Mouse (Mus musculus) hindbrain, embryonic 12.5 days (tissue): ENCODE results near the gene Sos1. TPM values are rescaled to one million over a fixed set of nuclear protein-coding genes. Genes with fewer than 3 reads are reported as not detected.
"Not testable (repeated sequence)": the region's sequence is repeated elsewhere in the genome, so short reads cannot be mapped to it uniquely, and the experiment has no call there.

ENCODE experiments used
- ATAC-seq: fragments of 200-750 bp; cut with Nextera tagmentation; 2 replicates; pipeline ENCODE4 v1.8.0; 2017; ENCODE audit warnings: moderate TSS enrichment; ENCODE audit not compliant: low FRiP score
- H3K27ac ChIP-seq: fragments of 300-500 bp; sonication (generic); 2 replicates; pipeline ENCODE4 v1.5.1; 2016; ENCODE audit warnings: mild to moderate bottlenecking
- H3K27me3 ChIP-seq: fragments of 300-500 bp; sonication (generic); 2 replicates; pipeline ENCODE4 v1.6.1; 2016; ENCODE audit warnings: mild to moderate bottlenecking
- H3K36me3 ChIP-seq: fragments of 300-500 bp; sonication (generic); 2 replicates; pipeline ENCODE4 v1.6.1; 2016; ENCODE audit warnings: mild to moderate bottlenecking
- H3K4me1 ChIP-seq: fragments of 300-500 bp; sonication (generic); 2 replicates; pipeline ENCODE4 v1.6.1; 2016
- H3K4me2 ChIP-seq: fragments of 300-500 bp; sonication (generic); replicated peaks from 2 replicates; pipeline ENCODE4 v1.6.1; 2016; ENCODE audit warnings: mild to moderate bottlenecking
- H3K4me3 ChIP-seq: fragments of 300-500 bp; sonication (generic); 2 replicates; pipeline ENCODE4 v1.5.1; 2016; ENCODE audit warnings: mild to moderate bottlenecking
- H3K9ac ChIP-seq: fragments of 300-500 bp; sonication (generic); 2 replicates; pipeline ENCODE4 v1.6.1; 2016; ENCODE audit warnings: mild to moderate bottlenecking, moderate library complexity
- H3K9me3 ChIP-seq: fragments of 300-500 bp; sonication (generic); replicated peaks from 2 replicates; pipeline ENCODE4 v1.6.1; 2016; ENCODE audit warnings: mild to moderate bottlenecking
- WGBS: fragments of 180-500 bp; shearing (Covaris S2); methylation state at CpG from one replicate; pipeline ENCODE4 v1.1.7; 2016; 5-methylcytosine and 5-hydroxymethylcytosine counted together
- polyA plus RNA-seq: library from polyadenylated mRNA; unstranded; fragments of >200 nt; fragmentation: Nextera tagmentation; extraction: Ambion mirVana; gene quantifications from 2 replicates; pipeline ENCODE4 v1.2.1, GENCODE M21; 2016

Sos1 gene
- polyA plus RNA-seq, 1 experiment from 2014 or later: 10.2 TPM

- 12% methylated on average over 17 of the region's 17 CpGs for WGBS
- no peaks in the 10 kb centered on the region for H3K4me1 ChIP-seq
- H3K36me3 ChIP-seq: no peaks in the 10 kb centered on the region
- H3K4me3 ChIP-seq: peak overlapping the region; percentile 39
- peak overlapping the region; percentile 33 for H3K9ac ChIP-seq
- no peak overlapping the region for H3K27ac ChIP-seq
- peak; percentile 80 for ATAC-seq
- H3K4me2 ChIP-seq: peak overlapping the region; percentile 58
- H3K9me3 ChIP-seq: no peaks in the 10 kb centered on the region
- H3K27me3 ChIP-seq: no peaks in the 10 kb centered on the region
These were observed 88.5 kb downstream of the Sos1 start for GRCm38 (mm10) chr17:80391423-80392403.

DNA sequence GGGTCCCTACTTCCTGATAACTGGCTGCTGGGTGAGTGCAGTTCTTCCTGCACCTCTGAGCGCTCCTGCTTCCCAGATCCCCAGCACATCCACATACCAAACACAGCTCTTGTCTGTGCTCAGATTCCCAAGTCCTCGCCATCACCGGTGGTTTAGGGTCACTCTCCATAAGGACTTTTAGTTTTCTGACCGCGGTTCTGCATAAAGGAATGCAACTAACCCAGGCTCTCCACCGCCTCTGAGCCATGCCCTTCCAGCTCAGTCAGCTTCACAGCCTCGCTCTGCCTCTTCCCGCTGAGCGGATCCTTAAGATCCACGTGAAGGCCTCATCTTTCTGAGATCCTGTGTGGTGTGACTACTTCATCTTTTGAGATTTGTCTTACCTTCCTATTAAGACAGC is 90.2 kb downstream of the Sos1 start:
- no peaks in the 10 kb centered on the region for H3K4me1 ChIP-seq
- ATAC-seq: no peak
- H3K9ac ChIP-seq: no peak overlapping the region
- no peaks in the 10 kb centered on the region for H3K9me3 ChIP-seq
- H3K4me2 ChIP-seq: no peak overlapping the region
- H3K36me3 ChIP-seq: no peaks in the 10 kb centered on the region
- no peaks in the 10 kb centered on the region; the same call in 1 of the 2 replicates for H3K27me3 ChIP-seq
- H3K27ac ChIP-seq: no peak overlapping the region
- 70% methylated on average over 10 of the region's 10 CpGs for WGBS
- H3K4me3 ChIP-seq: no peak overlapping the region

DNA sequence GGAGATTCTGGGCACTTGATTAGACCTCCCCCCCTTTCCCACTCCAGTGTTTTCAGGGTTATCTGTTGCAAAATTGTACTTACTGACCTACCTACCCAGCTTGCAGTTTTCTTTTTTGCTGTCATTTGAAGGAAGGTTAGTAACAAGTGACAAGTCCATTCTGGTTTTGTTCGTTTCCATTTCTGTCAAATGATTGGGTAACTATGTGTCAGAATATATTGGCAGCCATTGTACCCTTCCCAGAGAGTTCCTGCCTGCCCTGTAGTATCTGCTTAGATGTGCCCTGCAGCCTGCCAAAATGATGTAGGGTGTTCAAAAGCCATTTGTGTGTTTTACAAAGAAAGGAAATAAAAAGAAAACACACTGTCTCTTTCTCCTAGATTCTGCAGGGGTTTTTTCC is 94.6 kb downstream of the Sos1 start:
- Histone ChIP-seq H3K27ac (no peak overlapping the region), H3K9ac (no peak overlapping the region), H3K9me3 (no peaks in the 10 kb centered on the region), H3K4me1 (no peaks in the 10 kb centered on the region), H3K36me3 (no peaks in the 10 kb centered on the region), H3K4me3 (no peak overlapping the region), H3K27me3 (no peaks in the 10 kb centered on the region; the same call in 1 of the 2 replicates), H3K4me2 (no peak overlapping the region)
- ATAC-seq: no peak
- WGBS: 73% methylated on average over 1 of the region's 1 CpGs

GRCm38 (mm10) chr17:80378386-80378785 is 101.9 kb downstream of the Sos1 start:
- not testable (repeated sequence) for H3K27ac ChIP-seq, H3K4me2 ChIP-seq, H3K36me3 ChIP-seq, H3K4me3 ChIP-seq, H3K9me3 ChIP-seq, H3K4me1 ChIP-seq, H3K9ac ChIP-seq, ATAC-seq
- H3K27me3 ChIP-seq: peaks cover 11% of the 10 kb centered on the region

DNA sequence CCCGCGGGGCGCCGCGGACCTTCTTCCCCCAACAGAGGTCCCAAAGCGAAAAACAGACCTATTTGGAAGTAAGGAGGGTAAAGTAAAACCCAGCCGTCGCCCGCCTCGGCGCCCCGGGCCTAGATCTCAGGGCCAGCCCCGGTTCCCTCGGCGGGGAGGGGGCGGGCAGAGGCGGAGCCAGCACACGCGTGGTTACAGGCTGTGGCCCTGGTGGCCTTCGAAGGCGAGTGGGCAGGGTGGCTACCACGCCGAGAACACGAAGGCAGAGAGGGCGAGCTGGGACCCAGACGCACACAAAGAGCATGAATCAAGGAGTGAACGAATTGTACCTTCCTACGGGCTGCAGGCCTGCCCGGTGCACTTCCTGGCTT is 106.5 kb downstream of the Sos1 start:
- Histone ChIP-seq H3K27ac (peak overlapping the region; percentile 67; the same call in 1 of the 2 replicates), H3K4me2 (peak overlapping the region; percentile 82), H3K9me3 (no peaks in the 10 kb centered on the region), H3K9ac (peak overlapping the region; percentile 80), H3K36me3 (no peaks in the 10 kb centered on the region), H3K4me1 (peaks cover 7% of the 10 kb centered on the region), H3K27me3 (peaks cover 13% of the 10 kb centered on the region), H3K4me3 (peak overlapping the region; percentile 50)
- WGBS: 23% methylated on average over 29 of the region's 29 CpGs
- peak; percentile 84 for ATAC-seq

GRCm38 (mm10) chr17:80372989-80373725 is 107.1 kb downstream of the Sos1 start, which contains the start of gene Gm10190:
Gene Gm10190 (minus strand): TSS chr17:80373541.
- H3K9ac ChIP-seq: peak within 1 kb of the TSS; percentile 80
- peak within 1 kb of the TSS; percentile 82 for H3K4me2 ChIP-seq
- peaks cover 13% of the 10 kb centered on the region for H3K27me3 ChIP-seq
- H3K9me3 ChIP-seq: no peaks in the 10 kb centered on the region
- no peaks in the 10 kb centered on the region for H3K36me3 ChIP-seq
- H3K27ac ChIP-seq: peak within 1 kb of the TSS; percentile 68; the same call in 1 of the 2 replicates
- peaks cover 7% of the 10 kb centered on the region for H3K4me1 ChIP-seq
- peak within 1 kb of the TSS; percentile 50 for H3K4me3 ChIP-seq
- peak; percentile 99 for ATAC-seq
- WGBS: 4% methylated on average over 102 of the region's 102 CpGs

- Histone ChIP-seq H3K4me2 (no peak overlapping the region), H3K36me3 (no peaks in the 10 kb centered on the region), H3K9me3 (no peaks in the 10 kb centered on the region), H3K27me3 (peaks cover 2% of the 10 kb centered on the region; the same call in 1 of the 2 replicates), H3K4me1 (peaks cover 4% of the 10 kb centered on the region), H3K4me3 (no peak overlapping the region), H3K27ac (no peak overlapping the region), H3K9ac (no peak overlapping the region)
- WGBS: 81% methylated on average over 9 of the region's 9 CpGs
- no peak for ATAC-seq
These were observed 111.6 kb downstream of the Sos1 start for GRCm38 (mm10) chr17:80368606-80369005.

DNA sequence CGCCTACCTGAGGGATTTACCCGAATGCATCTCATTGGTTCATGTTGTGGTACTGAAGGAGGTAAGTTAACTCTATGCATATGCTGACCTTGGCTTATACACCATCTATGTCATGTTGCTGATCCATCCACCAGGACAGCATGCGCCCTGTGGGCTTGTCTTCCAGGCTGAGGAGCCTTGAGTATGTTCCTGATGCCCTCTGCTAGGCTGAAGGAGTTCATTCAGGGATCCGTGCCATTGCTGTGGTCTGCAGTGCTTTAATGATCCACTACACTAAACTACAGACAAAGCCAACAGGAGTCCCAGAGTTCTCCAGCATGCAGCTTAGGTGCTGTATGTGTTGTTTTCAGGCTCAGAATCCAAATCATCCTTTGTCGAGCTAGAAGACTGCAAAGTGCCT is 113.0 kb downstream of the Sos1 start:
- no peaks in the 10 kb centered on the region for H3K36me3 ChIP-seq
- no peak overlapping the region for H3K4me3 ChIP-seq
- H3K9me3 ChIP-seq: no peaks in the 10 kb centered on the region
- no peak overlapping the region for H3K9ac ChIP-seq
- 88% methylated on average over 5 of the region's 5 CpGs for WGBS
- H3K27ac ChIP-seq: no peak overlapping the region
- ATAC-seq: no peak
- H3K4me1 ChIP-seq: no peaks in the 10 kb centered on the region
- 0 out of 2 replicates have a peak, but pooled peaks cover 2% of the 10 kb centered on the region for H3K27me3 ChIP-seq
- no peak overlapping the region for H3K4me2 ChIP-seq

DNA sequence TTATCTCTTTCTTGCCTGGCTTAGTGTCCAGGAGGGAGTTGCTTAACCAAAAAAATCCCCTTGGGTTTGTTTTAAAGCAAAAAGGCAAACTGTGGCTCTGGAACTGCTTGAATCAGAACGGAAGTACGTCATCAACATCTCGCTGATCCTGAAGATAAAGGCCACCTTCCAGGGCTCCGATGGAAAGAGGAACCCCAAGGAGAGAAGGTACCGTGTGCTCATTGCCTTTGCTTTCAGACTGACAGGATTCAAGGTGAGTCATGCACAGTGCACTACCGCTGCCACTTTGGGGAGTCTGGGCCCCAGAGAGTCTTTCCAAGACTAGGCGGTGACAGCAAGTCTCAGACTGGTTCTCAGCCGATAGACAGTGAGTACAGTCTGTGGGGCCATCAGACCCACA is 120.0 kb downstream of the Sos1 start:
- Histone ChIP-seq H3K4me3 (no peak overlapping the region), H3K4me2 (no peak overlapping the region), H3K36me3 (no peaks in the 10 kb centered on the region), H3K9ac (no peak overlapping the region), H3K4me1 (no peaks in the 10 kb centered on the region), H3K27me3 (no peaks in the 10 kb centered on the region), H3K27ac (no peak overlapping the region), H3K9me3 (no peaks in the 10 kb centered on the region)
- 93% methylated on average over 8 of the region's 8 CpGs for WGBS
- no peak for ATAC-seq

- Histone ChIP-seq H3K9ac (no peak overlapping the region), H3K4me3 (no peak overlapping the region), H3K36me3 (no peaks in the 10 kb centered on the region), H3K27me3 (no peaks in the 10 kb centered on the region), H3K27ac (no peak overlapping the region), H3K4me2 (no peak overlapping the region), H3K9me3 (no peaks in the 10 kb centered on the region), H3K4me1 (0 out of 2 replicates have a peak, but pooled peaks cover 6% of the 10 kb centered on the region)
- WGBS: 36% methylated on average over 6 of the region's 6 CpGs
- no peak for ATAC-seq
These were observed 133.0 kb downstream of the Sos1 start for GRCm38 (mm10) chr17:80347234-80347633.

DNA sequence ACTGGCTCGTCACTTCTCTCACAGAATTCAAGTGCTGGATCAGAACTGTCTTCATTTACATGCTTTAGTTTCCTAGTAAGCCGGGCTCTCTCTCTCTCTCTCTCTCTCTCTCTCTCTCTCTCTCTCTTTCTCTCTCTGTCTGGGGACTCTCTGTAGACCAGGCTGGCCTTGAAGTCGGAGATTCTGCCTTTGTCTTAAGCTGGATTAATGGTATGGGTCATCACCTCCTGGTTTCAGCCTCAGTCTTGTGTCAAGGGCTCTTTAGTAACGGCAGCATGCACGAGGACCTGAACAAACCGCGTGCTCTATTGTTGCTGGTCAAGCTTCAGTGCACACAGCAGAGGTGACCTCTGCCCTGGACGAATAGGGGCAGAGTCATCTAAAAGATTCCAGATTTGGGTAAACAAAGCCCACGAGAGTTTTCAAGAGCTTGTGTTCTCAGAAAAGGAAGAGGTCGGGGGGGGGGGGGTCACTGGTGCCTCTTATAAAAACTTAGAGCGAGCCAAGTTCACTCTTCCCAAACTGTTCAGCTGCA is 133.6 kb downstream of the Sos1 start:
- Histone ChIP-seq H3K36me3 (no peaks in the 10 kb centered on the region), H3K4me2 (no peak overlapping the region), H3K27me3 (no peaks in the 10 kb centered on the region), H3K4me1 (0 out of 2 replicates have a peak, but pooled peaks cover 6% of the 10 kb centered on the region), H3K9ac (no peak overlapping the region), H3K4me3 (no peak overlapping the region), H3K27ac (no peak overlapping the region), H3K9me3 (no peaks in the 10 kb centered on the region)
- no peak for ATAC-seq
- 20% methylated on average over 11 of the region's 11 CpGs for WGBS

DNA sequence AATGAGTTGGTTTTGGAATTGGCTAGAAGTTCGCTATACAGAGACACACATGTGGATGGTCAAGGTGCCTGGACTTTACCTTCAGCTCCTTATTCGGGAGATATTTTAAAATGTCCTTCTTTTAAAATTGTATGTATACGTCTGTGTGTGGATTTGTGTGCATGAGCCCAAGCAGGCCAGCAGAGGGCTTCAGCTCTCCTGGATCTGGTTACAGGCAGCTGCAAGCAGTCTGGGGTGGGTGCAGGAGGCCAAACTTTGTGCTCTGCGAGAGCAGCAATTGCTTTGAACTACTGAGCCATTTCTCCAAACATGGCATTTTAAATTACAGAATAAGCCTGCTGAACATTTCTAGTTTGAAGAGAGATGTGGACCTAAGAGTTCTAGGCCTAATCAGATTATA is 135.0 kb downstream of the Sos1 start:
- Histone ChIP-seq H3K9me3 (no peaks in the 10 kb centered on the region), H3K36me3 (no peaks in the 10 kb centered on the region), H3K27me3 (no peaks in the 10 kb centered on the region), H3K27ac (no peak overlapping the region), H3K4me1 (0 out of 2 replicates have a peak, but pooled peaks cover 6% of the 10 kb centered on the region), H3K4me3 (no peak overlapping the region), H3K4me2 (no peak overlapping the region), H3K9ac (no peak overlapping the region)
- whole genome bisulfite sequencing: 77% methylated on average over 4 of the region's 4 CpGs
- no peak for ATAC-seq
